Mouse (Mus musculus) skeletal muscle tissue, adult 2 months (tissue): ENCODE measurements around the gene Olfr1321.

Experiments used
- DNase-seq: peaks from one replicate; pipeline ENCODE4 v3.0.0-alpha.2; 2012; ENCODE audit warnings: low read depth, low spot score

The Olfr1321 gene

GRCm38 (mm10) chrX:49734959-49735358, at the start of gene Olfr1321:
TSS of gene Olfr1321 (minus strand) at chrX:49735059.
- DNase-seq = no peak

- DNase-seq = no peak
Measured at GRCm38 (mm10) chrX:49770828-49771227, 36.0 kb upstream of the Olfr1321 start.

- no peak for DNase-seq
Measured at GRCm38 (mm10) chrX:49745192-49745591, 10.3 kb upstream of the Olfr1321 start.
